Mouse (Mus musculus): ENCODE results near the gene Sh3gl1.

DNA sequence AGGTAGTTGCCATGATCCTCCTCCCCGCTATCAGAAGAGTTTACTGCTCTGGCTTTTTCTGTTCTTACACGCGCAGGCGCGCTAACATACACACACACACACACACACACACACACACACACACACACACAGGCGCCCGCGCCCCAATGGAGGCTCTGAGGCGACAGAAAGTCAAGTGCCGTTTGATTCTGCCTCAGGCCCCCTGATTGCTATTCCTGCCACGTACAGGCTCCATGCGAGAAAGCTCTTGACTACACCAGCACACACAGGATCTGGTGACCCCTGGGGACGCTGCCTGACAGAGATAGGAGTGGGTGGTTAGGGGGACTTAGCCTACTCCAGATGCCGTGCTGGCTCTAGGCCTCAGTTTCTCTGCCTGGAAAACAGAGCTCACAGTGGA lies 66.9 kb downstream of the Sh3gl1 start:
- TF ChIP-seq CTCF (IDR thresholded peaks at IDR 0.05; ENCODE audit: low read depth) (no peak), EP300 (optimal IDR thresholded peaks at IDR 0.05) (no peak)

Measured in stomach, postnatal 0 days (tissue).